Mouse (Mus musculus) embryonic facial prominence, embryonic 12.5 days (tissue): ENCODE measurements at regions not wholly inside any gene's neighbourhood (a gene's known extent, or its start where the extent isn't known, plus 50 kb on each side); places are given as distances from the start of the nearest gene placed in this dataset.
A peak's percentile ranks its signal among the peaks of the same experiment; 100 is the strongest.

Experiments
- ATAC-seq: fragments of 200-750 bp; cut with Nextera tagmentation; 2 replicates; pipeline ENCODE4 v1.8.0; 2017; ENCODE audit not compliant: insufficient number of reproducible peaks, insufficient read depth, low FRiP score, low TSS enrichment
- H3K27ac ChIP-seq: fragments of 300-500 bp; sonication (generic); 2 replicates; pipeline ENCODE4 v1.5.1; 2016; ENCODE audit warnings: mild to moderate bottlenecking
- H3K27me3 ChIP-seq: fragments of 300-500 bp; sonication (generic); 2 replicates; pipeline ENCODE4 v1.6.1; 2016; ENCODE audit warnings: mild to moderate bottlenecking, moderate library complexity
- H3K36me3 ChIP-seq: fragments of 300-500 bp; sonication (generic); 2 replicates; pipeline ENCODE4 v1.6.1; 2016; ENCODE audit warnings: mild to moderate bottlenecking
- H3K4me1 ChIP-seq: fragments of 300-500 bp; sonication (generic); 2 replicates; pipeline ENCODE4 v1.6.1; 2016
- H3K4me2 ChIP-seq: fragments of 300-500 bp; sonication (generic); replicated peaks from 2 replicates; pipeline ENCODE4 v1.6.1; 2016; ENCODE audit warnings: mild to moderate bottlenecking, moderate library complexity
- H3K4me3 ChIP-seq: fragments of 300-500 bp; sonication (generic); 2 replicates; pipeline ENCODE4 v1.5.1; 2016; ENCODE audit warnings: mild to moderate bottlenecking
- H3K9ac ChIP-seq: fragments of 300-500 bp; sonication (generic); 2 replicates; pipeline ENCODE4 v1.6.1; 2016; ENCODE audit warnings: mild to moderate bottlenecking, moderate library complexity
- H3K9me3 ChIP-seq: fragments of 300-500 bp; sonication (generic); 2 replicates; pipeline ENCODE4 v1.6.1; 2016; ENCODE audit warnings: mild to moderate bottlenecking, moderate library complexity
- WGBS: fragments of 180-500 bp; shearing (Covaris S2); methylation state at CpG from one replicate; pipeline ENCODE4 v1.1.7; 2016; 5-methylcytosine and 5-hydroxymethylcytosine counted together

- H3K4me3 ChIP-seq = no peak overlapping the region
- 81% methylated on average over 19 of the region's 19 CpGs for WGBS
- H3K27me3 ChIP-seq = no peaks in the 10 kb centered on the region
- ATAC-seq = no peak
- H3K36me3 ChIP-seq = no peaks in the 10 kb centered on the region
- no peaks in the 10 kb centered on the region for H3K9me3 ChIP-seq
- no peak overlapping the region for H3K27ac ChIP-seq
- H3K4me2 ChIP-seq = no peak overlapping the region
- H3K9ac ChIP-seq = no peak overlapping the region
- H3K4me1 ChIP-seq = 0 out of 2 replicates have a peak, but pooled peaks cover 3% of the 10 kb centered on the region
Measured at GRCm38 (mm10) chr13:52273502-52274246, 257.4 kb downstream of the Diras2 start.

- no peaks in the 10 kb centered on the region for H3K27me3 ChIP-seq
- ATAC-seq = no peak
- no peak overlapping the region for H3K4me2 ChIP-seq
- 0 out of 2 replicates have a peak, but pooled peaks cover 3% of the 10 kb centered on the region for H3K4me1 ChIP-seq
- no peaks in the 10 kb centered on the region for H3K36me3 ChIP-seq
- 71% methylated on average over 5 of the region's 5 CpGs for WGBS
- H3K9me3 ChIP-seq = 0 out of 2 replicates have a peak, but pooled peaks cover 6% of the 10 kb centered on the region
- H3K4me3 ChIP-seq = no peak overlapping the region
- H3K9ac ChIP-seq = no peak overlapping the region
- H3K27ac ChIP-seq = no peak overlapping the region
Measured at GRCm38 (mm10) chr13:52275196-52275595, 255.9 kb downstream of the Diras2 start.

GRCm38 (mm10) chr13:52275675-52276074 is 255.4 kb downstream of the Diras2 start:
- Histone ChIP-seq H3K4me3 (no peak overlapping the region), H3K27me3 (no peaks in the 10 kb centered on the region), H3K9me3 (0 out of 2 replicates have a peak, but pooled peaks cover 6% of the 10 kb centered on the region), H3K4me1 (0 out of 2 replicates have a peak, but pooled peaks cover 3% of the 10 kb centered on the region), H3K4me2 (no peak overlapping the region; the same call in 1 of the 2 replicates), H3K36me3 (no peaks in the 10 kb centered on the region), H3K27ac (no peak overlapping the region), H3K9ac (no peak overlapping the region)
- 9% methylated on average over 8 of the region's 8 CpGs for WGBS
- peak; percentile 44; the same call in 1 of the 2 replicates for ATAC-seq

GRCm38 (mm10) chr13:52277195-52277594 is 253.9 kb downstream of the Diras2 start:
- no peak for ATAC-seq
- WGBS = 89% methylated on average over 3 of the region's 3 CpGs
- H3K9me3 ChIP-seq = 0 out of 2 replicates have a peak, but pooled peaks cover 6% of the 10 kb centered on the region
- no peak overlapping the region for H3K27ac ChIP-seq
- no peak overlapping the region for H3K9ac ChIP-seq
- no peak overlapping the region for H3K4me2 ChIP-seq
- H3K4me3 ChIP-seq = no peak overlapping the region
- no peaks in the 10 kb centered on the region for H3K27me3 ChIP-seq
- no peaks in the 10 kb centered on the region for H3K36me3 ChIP-seq
- 0 out of 2 replicates have a peak, but pooled peaks cover 1% of the 10 kb centered on the region for H3K4me1 ChIP-seq

- Histone ChIP-seq H3K9me3 (0 out of 2 replicates have a peak, but pooled peaks cover 6% of the 10 kb centered on the region), H3K4me1 (no peaks in the 10 kb centered on the region), H3K36me3 (no peaks in the 10 kb centered on the region), H3K27ac (no peak overlapping the region), H3K27me3 (no peaks in the 10 kb centered on the region), H3K4me3 (no peak overlapping the region), H3K4me2 (no peak overlapping the region), H3K9ac (no peak overlapping the region)
- WGBS = 64% methylated on average over 1 of the region's 1 CpGs
- no peak for ATAC-seq
Measured at GRCm38 (mm10) chr13:52278831-52279230, 252.2 kb downstream of the Diras2 start.

GRCm38 (mm10) chr13:52279281-52279969 is 251.7 kb downstream of the Diras2 start:
- Histone ChIP-seq H3K4me2 (no peak overlapping the region), H3K9ac (no peak overlapping the region), H3K27me3 (no peaks in the 10 kb centered on the region), H3K4me3 (no peak overlapping the region), H3K36me3 (no peaks in the 10 kb centered on the region), H3K27ac (no peak overlapping the region), H3K9me3 (0 out of 2 replicates have a peak, but pooled peaks cover 6% of the 10 kb centered on the region), H3K4me1 (no peaks in the 10 kb centered on the region)
- 62% methylated on average over 11 of the region's 11 CpGs for WGBS
- no peak for ATAC-seq

GRCm38 (mm10) chr13:52279970-52280348 is 251.1 kb downstream of the Diras2 start:
- 92% methylated on average over 5 of the region's 5 CpGs for WGBS

GRCm38 (mm10) chr13:52281271-52281670 is 249.8 kb downstream of the Diras2 start:
- WGBS = 72% methylated on average over 2 of the region's 2 CpGs
- Histone ChIP-seq H3K27ac (no peak overlapping the region), H3K9ac (no peak overlapping the region), H3K27me3 (no peaks in the 10 kb centered on the region), H3K4me1 (no peaks in the 10 kb centered on the region), H3K36me3 (no peaks in the 10 kb centered on the region), H3K9me3 (0 out of 2 replicates have a peak, but pooled peaks cover 6% of the 10 kb centered on the region), H3K4me3 (no peak overlapping the region), H3K4me2 (no peak overlapping the region)
- no peak for ATAC-seq

More at GRCm38 (mm10) chr13:52279970-52280348, 251.1 kb downstream of the Diras2 start:
- H3K36me3 ChIP-seq = no peaks in the 10 kb centered on the region
- no peak overlapping the region for H3K4me3 ChIP-seq
- H3K27ac ChIP-seq = no peak overlapping the region
- no peak overlapping the region for H3K4me2 ChIP-seq
- H3K9ac ChIP-seq = no peak overlapping the region
- ATAC-seq = no peak
- H3K27me3 ChIP-seq = no peaks in the 10 kb centered on the region
- no peaks in the 10 kb centered on the region for H3K4me1 ChIP-seq
- H3K9me3 ChIP-seq = 0 out of 2 replicates have a peak, but pooled peaks cover 6% of the 10 kb centered on the region

- no peak for ATAC-seq
- Histone ChIP-seq H3K27me3 (no peaks in the 10 kb centered on the region), H3K4me1 (no peaks in the 10 kb centered on the region), H3K9me3 (0 out of 2 replicates have a peak, but pooled peaks cover 6% of the 10 kb centered on the region), H3K4me2 (no peak overlapping the region), H3K4me3 (no peak overlapping the region), H3K36me3 (no peaks in the 10 kb centered on the region), H3K27ac (no peak overlapping the region), H3K9ac (no peak overlapping the region)
- 75% methylated on average over 13 of the region's 13 CpGs for WGBS
Measured at GRCm38 (mm10) chr13:52282500-52282899, 248.6 kb downstream of the Diras2 start.

- no peak overlapping the region for H3K4me3 ChIP-seq
- no peak overlapping the region for H3K27ac ChIP-seq
- H3K27me3 ChIP-seq = no peaks in the 10 kb centered on the region
- H3K9ac ChIP-seq = no peak overlapping the region
- H3K36me3 ChIP-seq = no peaks in the 10 kb centered on the region
- H3K9me3 ChIP-seq = 0 out of 2 replicates have a peak, but pooled peaks cover 6% of the 10 kb centered on the region
- WGBS = 85% methylated on average over 11 of the region's 11 CpGs
- no peak for ATAC-seq
- no peaks in the 10 kb centered on the region for H3K4me1 ChIP-seq
- H3K4me2 ChIP-seq = no peak overlapping the region
Measured at GRCm38 (mm10) chr13:52283456-52283855, 247.6 kb downstream of the Diras2 start.

- H3K4me2 ChIP-seq = no peak overlapping the region
- 75% methylated on average over 12 of the region's 12 CpGs for WGBS
- H3K36me3 ChIP-seq = no peaks in the 10 kb centered on the region
- H3K27me3 ChIP-seq = no peaks in the 10 kb centered on the region
- ATAC-seq = no peak
- H3K4me1 ChIP-seq = no peaks in the 10 kb centered on the region
- H3K9ac ChIP-seq = no peak overlapping the region
- H3K27ac ChIP-seq = no peak overlapping the region
- 0 out of 2 replicates have a peak, but pooled peaks cover 6% of the 10 kb centered on the region for H3K9me3 ChIP-seq
- H3K4me3 ChIP-seq = no peak overlapping the region
Measured at GRCm38 (mm10) chr13:52284026-52284801, 246.9 kb downstream of the Diras2 start.
